In genomic region chr11:55772538-55772937, GRCm38 (mm10) we compare ENCODE assay signal across 10 mouse cellular contexts.
"Had no signal": no experiment of that assay in that cellular context is flagged by ENCODE, and none has a peak within 500 bp of the region (broad histone marks: within the 10 kb centered on the region; RNA-seq: fewer than 3 reads in every experiment).

No protein-coding gene starts in this region.

- H3K4me3 ChIP-seq: limb, embryonic 13.5 days; stomach, embryonic 15.5 days had no signal

- H3K27me3 ChIP-seq: limb, embryonic 13.5 days; stomach, embryonic 15.5 days had no signal

- H3K36me3 ChIP-seq: limb, embryonic 13.5 days; stomach, embryonic 15.5 days had no signal

- H3K4me1 ChIP-seq: limb, embryonic 13.5 days; stomach, embryonic 15.5 days had no signal

- H3K4me2 ChIP-seq: limb, embryonic 13.5 days; stomach, embryonic 15.5 days had no signal

- H3K9me3 ChIP-seq: limb, embryonic 13.5 days; stomach, embryonic 15.5 days had no signal

- H3K9ac ChIP-seq: limb, embryonic 13.5 days; liver, embryonic 14.5 days; stomach, embryonic 15.5 days had no signal

- H3K27ac ChIP-seq: limb, embryonic 13.5 days; liver, embryonic 14.5 days; stomach, embryonic 15.5 days had no signal

- DNase-seq: kidney, adult 11 months; kidney, postnatal 10 days; left cerebral cortex, postnatal 4 days; lung, adult 18-20 months; midbrain, embryonic 14.5 days; thymus, adult 2 months; thymus, postnatal 25 days had no signal
